Mouse (Mus musculus) ES-E14 (cell line): ENCODE results near the gene Nme7.

Source experiments
- CHD2 ChIP-seq: IDR thresholded peaks from 2 replicates; pipeline ENCODE4 v1.6.1; 2014; ENCODE audit warnings: mild to moderate bottlenecking, low read depth, low read length, inconsistent platforms
- HCFC1 ChIP-seq: IDR thresholded peaks from 2 replicates; pipeline ENCODE4 v1.6.1; 2012; ENCODE audit warnings: low read length, inconsistent platforms, borderline replicate concordance; ENCODE audit not compliant: insufficient read depth

DNA sequence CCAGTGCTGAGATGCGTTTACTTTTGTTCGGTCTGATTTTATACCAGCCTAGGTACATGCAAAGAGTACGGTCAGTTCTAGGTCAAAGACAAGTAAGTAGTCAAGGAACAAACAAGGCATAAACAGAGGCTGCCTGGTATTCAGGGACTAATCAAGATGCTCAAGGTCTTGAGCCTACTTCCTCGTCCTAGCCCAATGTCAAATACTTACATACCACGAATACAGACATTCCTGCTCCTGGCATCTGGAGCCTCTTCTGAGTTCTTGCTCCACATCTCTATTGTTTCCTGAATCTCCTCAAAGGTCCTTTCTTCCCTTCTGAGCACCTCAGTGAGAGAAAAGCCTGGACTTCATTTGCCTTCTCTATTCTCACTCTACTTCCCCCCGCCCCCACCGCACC, 33.0 kb upstream of the Nme7 start:
- TF ChIP-seq CHD2 (no peak), HCFC1 (no peak)
